Mouse (Mus musculus) urinary bladder, adult 18-20 months (tissue): Measurements from ENCODE around the gene Mnd1.
A peak's percentile ranks its signal among the peaks of the same experiment; 100 is the strongest.

Experiments used
- DNase-seq, 2 experiments: peaks; one replicate each; pipeline ENCODE4 v3.0.0; 2022; ENCODE audit warnings: low spot score in 2 of 2, mixed read lengths in 2 of 2

Mnd1 gene

GRCm38 (mm10) chr3:84090982-84091381 is 64.6 kb downstream of the Mnd1 start:
- DNase-seq = no peak

- no peak for DNase-seq
Measured at GRCm38 (mm10) chr3:84086921-84087320, 68.7 kb downstream of the Mnd1 start.

- no peak for DNase-seq
Measured at GRCm38 (mm10) chr3:84086337-84086736, 69.2 kb downstream of the Mnd1 start.

- no peak for DNase-seq
Measured at GRCm38 (mm10) chr3:84085429-84085828, 70.2 kb downstream of the Mnd1 start.

- no peak for DNase-seq
Measured at GRCm38 (mm10) chr3:84081208-84081722, 74.3 kb downstream of the Mnd1 start.

GRCm38 (mm10) chr3:84080074-84080473 is 75.5 kb downstream of the Mnd1 start:
- no peak for DNase-seq

GRCm38 (mm10) chr3:84077505-84077904 is 78.1 kb downstream of the Mnd1 start:
- no peak for DNase-seq

GRCm38 (mm10) chr3:84076543-84077332 is 78.8 kb downstream of the Mnd1 start:
- no peak for DNase-seq

- DNase-seq = no peak
Measured at GRCm38 (mm10) chr3:84075516-84075915, 80.1 kb downstream of the Mnd1 start.

GRCm38 (mm10) chr3:84074777-84075176 is 80.8 kb downstream of the Mnd1 start:
- DNase-seq = no peak

GRCm38 (mm10) chr3:84071641-84072040 is 83.9 kb downstream of the Mnd1 start:
- DNase-seq = no peak

GRCm38 (mm10) chr3:84070811-84071210 is 84.8 kb downstream of the Mnd1 start:
- DNase-seq = no peak

- DNase-seq = no peak
Measured at GRCm38 (mm10) chr3:84068831-84069709, 86.5 kb downstream of the Mnd1 start.

GRCm38 (mm10) chr3:84065825-84066224 is 89.8 kb downstream of the Mnd1 start:
- DNase-seq = no peak

- no peak for DNase-seq
Measured at GRCm38 (mm10) chr3:84063369-84063914, 92.1 kb downstream of the Mnd1 start.

GRCm38 (mm10) chr3:84061523-84062453 is 93.8 kb downstream of the Mnd1 start:
- DNase-seq = no peak

- no peak for DNase-seq
Measured at GRCm38 (mm10) chr3:84060946-84061345, 94.6 kb downstream of the Mnd1 start.

GRCm38 (mm10) chr3:84060128-84060527 is 95.5 kb downstream of the Mnd1 start:
- no peak for DNase-seq

GRCm38 (mm10) chr3:84059676-84060075 is 95.9 kb downstream of the Mnd1 start:
- DNase-seq = no peak

GRCm38 (mm10) chr3:84059261-84059660 is 96.3 kb downstream of the Mnd1 start:
- DNase-seq = peak; percentile 56 to 74

- no peak for DNase-seq
Measured at GRCm38 (mm10) chr3:84048729-84049175, 106.8 kb downstream of the Mnd1 start.
